Mouse (Mus musculus): ENCODE measurements at regions not wholly inside any gene's neighbourhood (a gene's known extent, or its start where the extent isn't known, plus 50 kb on each side); places are given as distances from the start of the nearest gene placed in this dataset.
A peak's percentile ranks its signal among the peaks of the same experiment; 100 is the strongest.

DNA sequence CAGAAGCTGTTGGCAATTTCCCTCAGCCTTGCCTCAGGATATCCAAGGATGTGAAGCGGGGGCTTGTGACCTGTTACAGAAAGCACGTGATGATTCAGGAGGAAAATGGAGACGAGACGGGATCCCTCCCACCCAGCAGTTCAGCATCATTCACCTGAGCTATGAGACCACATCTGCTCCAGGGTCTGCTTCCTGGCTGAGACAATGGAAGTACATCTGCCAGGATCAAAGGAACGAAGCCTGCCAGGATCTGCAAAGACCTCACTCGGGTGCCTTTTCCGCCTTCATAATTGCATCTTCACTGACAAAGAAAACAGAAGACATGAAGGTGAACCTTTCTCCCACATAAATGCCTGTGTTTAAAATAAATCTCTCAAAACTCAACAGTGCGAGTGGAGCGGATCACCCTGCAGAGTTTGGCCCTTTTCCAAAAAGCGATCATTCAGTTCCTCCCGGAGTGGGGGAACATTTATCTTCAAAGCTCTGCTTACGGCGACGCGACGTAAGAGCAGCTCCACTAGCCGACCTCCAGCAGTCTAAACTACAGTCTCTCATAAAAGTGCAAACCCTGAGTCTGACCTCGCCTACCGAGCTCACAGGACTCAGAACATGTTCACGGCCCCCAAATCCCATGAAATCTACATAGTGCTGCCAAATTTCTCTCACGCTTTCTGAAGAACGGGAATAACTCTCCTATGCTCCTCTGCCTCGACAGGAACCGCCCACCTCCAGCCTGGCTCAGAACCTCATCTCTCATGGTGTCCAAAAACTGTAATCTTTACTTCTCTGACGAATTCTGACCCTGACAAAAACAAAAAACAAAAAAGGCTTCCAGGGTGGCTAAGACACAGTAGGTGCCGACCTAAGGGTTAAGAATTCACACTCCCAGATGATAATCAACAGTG is 117.0 kb downstream of the Setd4 start:
- Histone ChIP-seq H3K27ac (no peak overlapping the region), H3K27me3 (no peaks in the 10 kb centered on the region), H3K36me3 (ENCODE audit: poor library complexity, severe bottlenecking) (no peaks in the 10 kb centered on the region), H3K4me3 (no peak overlapping the region), H3K4me2 (no peak overlapping the region), H3K9ac (no peak overlapping the region), H3K9me3 (replicated peaks) (no peaks in the 10 kb centered on the region), H3K4me1 (no peaks in the 10 kb centered on the region)
- no peak for ATAC-seq
- WGBS, result 72% methylated on average over 26 of the region's 26 CpGs

DNA sequence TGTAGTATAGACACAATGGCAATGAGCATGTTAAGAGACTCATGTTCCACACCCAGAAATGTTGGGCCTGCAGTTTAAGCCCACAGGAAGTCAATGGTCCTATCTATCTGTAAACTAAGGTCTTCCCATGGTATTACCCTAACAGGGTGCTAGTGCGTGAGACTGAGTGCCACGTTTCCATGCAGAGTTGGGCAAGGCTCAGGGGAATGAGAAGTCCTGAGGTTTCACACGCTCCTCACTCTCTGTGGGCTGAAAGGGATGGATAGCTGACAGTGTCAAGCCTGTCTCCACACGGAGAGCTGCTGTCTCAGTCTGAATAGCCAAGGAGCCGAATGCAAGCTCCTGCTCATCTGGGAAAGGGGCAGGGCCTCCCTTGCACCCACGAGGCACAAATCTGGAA is 133.9 kb downstream of the Setd4 start:
- H3K27ac ChIP-seq, result no peak overlapping the region
- no peak for ATAC-seq
- 83% methylated on average over 6 of the region's 6 CpGs for WGBS
- H3K4me3 ChIP-seq, result no peak overlapping the region
- H3K36me3 ChIP-seq (ENCODE audit: poor library complexity, severe bottlenecking), result no peaks in the 10 kb centered on the region
- no peak overlapping the region for H3K9ac ChIP-seq
- H3K9me3 ChIP-seq (replicated peaks), result peaks cover 7% of the 10 kb centered on the region
- no peaks in the 10 kb centered on the region for H3K27me3 ChIP-seq
- H3K4me1 ChIP-seq, result no peaks in the 10 kb centered on the region
- no peak overlapping the region for H3K4me2 ChIP-seq

DNA sequence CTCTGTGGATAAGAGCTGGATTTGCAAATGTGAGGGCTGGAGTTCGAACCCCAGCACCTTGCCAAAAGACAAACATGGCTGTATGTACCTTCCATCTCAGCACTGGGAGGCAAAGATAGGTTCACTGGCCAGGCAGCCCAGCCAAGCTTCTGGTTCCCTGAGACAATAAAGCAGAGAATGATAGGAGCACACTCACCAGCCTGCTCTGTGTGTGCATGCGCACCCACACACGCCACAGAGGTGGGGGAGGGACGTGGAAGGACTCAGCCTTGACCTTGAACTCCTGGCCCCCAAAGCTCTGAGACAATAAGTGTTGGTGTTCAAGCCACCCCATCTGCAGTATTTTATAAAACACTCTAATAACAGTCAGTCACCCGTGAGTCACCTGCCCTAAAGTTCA is 138.1 kb downstream of the Setd4 start:
- WGBS, result 87% methylated on average over 5 of the region's 5 CpGs
- Histone ChIP-seq H3K9me3 (replicated peaks) (no peaks in the 10 kb centered on the region), H3K27me3 (no peaks in the 10 kb centered on the region), H3K4me3 (no peak overlapping the region), H3K36me3 (ENCODE audit: poor library complexity, severe bottlenecking) (no peaks in the 10 kb centered on the region), H3K9ac (no peak overlapping the region), H3K4me2 (no peak overlapping the region), H3K27ac (no peak overlapping the region), H3K4me1 (no peaks in the 10 kb centered on the region)
- ATAC-seq, result no peak

DNA sequence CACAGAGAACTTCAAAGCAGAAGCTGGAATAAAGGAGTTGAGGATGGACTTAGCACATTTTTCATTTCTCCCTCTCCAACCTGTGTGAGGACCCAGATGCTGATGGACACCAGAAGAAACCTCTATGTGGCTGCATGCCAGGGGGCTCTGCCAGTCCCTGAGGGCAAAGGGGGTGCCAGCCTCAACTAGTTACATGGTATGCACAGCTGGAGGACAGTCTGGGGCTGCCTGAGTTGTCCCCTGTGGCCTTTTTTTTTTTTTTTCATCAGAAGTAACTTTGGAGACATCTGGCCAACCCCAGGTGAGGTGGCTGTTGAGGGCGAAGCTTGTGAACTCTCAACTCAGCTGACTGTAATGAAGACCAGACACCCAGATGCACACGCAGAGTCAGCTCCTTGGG is 139.0 kb downstream of the Setd4 start:
- Histone ChIP-seq H3K4me3 (no peak overlapping the region), H3K36me3 (ENCODE audit: poor library complexity, severe bottlenecking) (no peaks in the 10 kb centered on the region)

DNA sequence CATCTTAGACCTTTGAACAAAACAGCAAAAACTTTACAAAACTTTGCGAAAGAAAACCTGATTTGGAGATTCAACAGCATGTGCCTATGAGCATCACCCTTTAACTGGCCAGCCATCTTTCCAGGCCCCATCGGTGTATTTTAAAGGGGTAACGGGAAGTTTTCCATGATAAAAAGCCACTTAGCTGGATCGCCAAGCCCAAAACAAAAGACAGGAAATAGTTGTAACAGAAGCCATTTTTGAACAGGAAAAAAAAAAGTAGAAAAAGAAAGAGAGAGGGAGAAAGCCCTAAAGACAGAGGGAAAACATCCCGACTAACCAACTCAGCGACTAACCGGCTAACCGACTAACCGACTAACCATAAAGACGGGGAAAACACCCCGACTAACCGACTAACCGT is 140.5 kb downstream of the Setd4 start:
- Histone ChIP-seq H3K4me1 (peaks cover 12% of the 10 kb centered on the region), H3K27ac (no peak overlapping the region), H3K9me3 (replicated peaks) (no peaks in the 10 kb centered on the region), H3K36me3 (ENCODE audit: poor library complexity, severe bottlenecking) (no peaks in the 10 kb centered on the region), H3K9ac (no peak overlapping the region), H3K4me3 (no peak overlapping the region), H3K4me2 (no peak overlapping the region), H3K27me3 (no peaks in the 10 kb centered on the region)
- WGBS, result 86% methylated on average over 13 of the region's 13 CpGs
- ATAC-seq, result no peak

More for the DNA sequence above, 139.0 kb downstream of the Setd4 start:
- H3K4me2 ChIP-seq, result no peak overlapping the region
- H3K4me1 ChIP-seq, result no peaks in the 10 kb centered on the region
- no peaks in the 10 kb centered on the region for H3K27me3 ChIP-seq
- H3K9ac ChIP-seq, result no peak overlapping the region
- WGBS, result 69% methylated on average over 2 of the region's 2 CpGs
- H3K9me3 ChIP-seq (replicated peaks), result no peaks in the 10 kb centered on the region
- no peak for ATAC-seq
- H3K27ac ChIP-seq, result no peak overlapping the region

- H3K4me3 ChIP-seq, result no peak overlapping the region
- no peaks in the 10 kb centered on the region for H3K9me3 ChIP-seq (replicated peaks)
- H3K9ac ChIP-seq, result no peak overlapping the region
- H3K27me3 ChIP-seq, result no peaks in the 10 kb centered on the region
- 57% methylated on average over 8 of the region's 8 CpGs for WGBS
- H3K27ac ChIP-seq, result no peak overlapping the region
- H3K36me3 ChIP-seq (ENCODE audit: poor library complexity, severe bottlenecking), result no peaks in the 10 kb centered on the region
- H3K4me2 ChIP-seq, result no peak overlapping the region
- no peak for ATAC-seq
- H3K4me1 ChIP-seq, result peaks cover 12% of the 10 kb centered on the region
These were observed 141.6 kb downstream of the Setd4 start for GRCm38 (mm10) chr16:93462286-93462610.

- no peaks in the 10 kb centered on the region for H3K27me3 ChIP-seq
- no peak overlapping the region for H3K27ac ChIP-seq
- no peaks in the 10 kb centered on the region for H3K36me3 ChIP-seq (ENCODE audit: poor library complexity, severe bottlenecking)
- 89% methylated on average over 27 of the region's 27 CpGs for whole genome bisulfite sequencing
- no peak overlapping the region for H3K9ac ChIP-seq
- no peaks in the 10 kb centered on the region for H3K9me3 ChIP-seq (replicated peaks)
- H3K4me1 ChIP-seq, result peaks cover 12% of the 10 kb centered on the region
- no peak overlapping the region for H3K4me2 ChIP-seq
- H3K4me3 ChIP-seq, result no peak overlapping the region
- no peak for ATAC-seq
These were observed 142.2 kb downstream of the Setd4 start for GRCm38 (mm10) chr16:93461406-93462285.

DNA sequence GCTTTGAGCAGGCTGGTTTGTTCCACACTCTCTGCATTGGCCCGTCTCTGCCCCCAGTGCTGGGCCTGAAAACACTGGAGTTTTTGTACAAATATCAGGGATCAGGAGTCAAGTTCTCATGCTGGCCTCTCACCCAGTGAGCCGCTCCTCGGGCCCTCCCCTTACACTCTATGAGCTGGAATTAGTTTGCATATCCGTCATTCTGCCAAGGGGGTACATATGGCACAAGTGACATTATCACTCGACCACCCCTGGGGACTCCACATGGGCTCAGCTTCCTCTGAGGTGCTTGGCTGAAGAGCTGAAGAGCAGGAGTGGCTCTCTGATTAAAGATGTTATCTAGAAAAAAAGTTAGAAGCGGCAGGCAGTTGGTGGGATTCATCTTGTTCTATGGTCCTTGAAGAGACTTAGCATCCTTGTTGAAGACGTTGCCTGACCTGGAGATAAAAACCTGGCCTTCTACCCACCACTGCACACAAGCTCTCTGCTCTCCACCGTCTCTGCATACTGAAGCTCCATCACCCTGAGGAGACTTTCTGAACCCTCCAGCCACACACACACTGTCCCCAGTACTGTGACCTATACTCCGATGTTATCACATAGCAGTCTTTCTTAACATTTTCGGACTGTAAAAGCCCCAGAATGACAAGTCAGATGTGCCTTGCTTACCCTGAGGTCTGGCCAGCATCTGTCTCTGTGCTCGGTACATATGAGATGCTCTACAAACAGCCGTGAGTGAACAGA is 144.2 kb downstream of the Setd4 start:
- Histone ChIP-seq H3K9ac (no peak overlapping the region), H3K36me3 (ENCODE audit: poor library complexity, severe bottlenecking) (no peaks in the 10 kb centered on the region), H3K4me1 (peaks cover 12% of the 10 kb centered on the region), H3K27me3 (no peaks in the 10 kb centered on the region), H3K4me3 (no peak overlapping the region), H3K4me2 (peak overlapping the region; percentile 34; the same call in 1 of the 2 replicates), H3K27ac (no peak overlapping the region), H3K9me3 (replicated peaks) (no peaks in the 10 kb centered on the region)
- ATAC-seq, result peak; percentile 48; the same call in 1 of the 2 replicates
- 62% methylated on average over 12 of the region's 12 CpGs for WGBS

DNA sequence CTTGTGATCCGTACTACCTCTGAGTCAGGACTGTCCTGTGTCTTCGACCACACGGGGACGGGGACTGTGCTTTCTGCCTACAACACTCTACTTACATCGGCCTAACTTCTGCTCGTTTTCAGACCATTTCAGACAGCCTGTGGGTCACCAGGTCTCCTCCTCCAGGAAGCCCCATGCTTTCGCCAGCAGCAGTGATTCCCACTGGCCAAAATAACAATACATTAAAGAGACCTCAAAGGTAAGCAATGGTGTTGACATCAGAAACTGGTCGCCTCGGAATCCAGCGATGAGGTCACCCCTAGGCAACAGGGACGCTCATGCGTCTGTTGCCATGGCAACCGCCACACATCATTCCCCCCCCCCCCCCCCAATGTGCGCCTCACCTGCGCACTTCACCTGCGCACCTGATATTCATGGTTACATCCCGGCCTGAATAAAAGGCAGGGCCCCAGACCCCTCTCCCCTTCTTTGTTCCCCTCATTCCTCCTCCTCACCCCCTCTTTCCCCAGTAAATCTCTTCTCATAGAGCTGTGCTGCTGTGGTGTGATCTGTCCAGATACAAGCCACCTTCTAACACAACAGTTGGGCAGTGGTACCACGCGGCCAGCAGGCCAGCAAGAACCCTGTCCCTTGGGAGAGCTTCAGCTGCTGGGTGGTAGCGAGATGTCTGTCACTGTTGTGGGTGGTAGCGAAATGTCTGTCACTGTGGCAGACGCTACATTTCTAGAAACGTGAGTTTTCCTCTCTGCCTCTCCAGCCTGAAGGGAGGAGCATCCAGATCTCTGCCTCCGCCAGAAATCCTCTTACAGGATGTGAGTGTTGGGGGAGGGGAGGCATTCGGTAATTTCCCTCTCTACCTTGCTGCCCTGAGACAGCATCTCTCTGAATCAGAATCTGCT is 145.0 kb downstream of the Setd4 start:
- Histone ChIP-seq H3K9ac (no peak overlapping the region), H3K4me3 (no peak overlapping the region), H3K4me1 (peaks cover 12% of the 10 kb centered on the region), H3K27ac (peak overlapping the region; percentile 40; the same call in 1 of the 2 replicates), H3K9me3 (replicated peaks) (no peaks in the 10 kb centered on the region), H3K36me3 (ENCODE audit: poor library complexity, severe bottlenecking) (no peaks in the 10 kb centered on the region), H3K4me2 (peak overlapping the region; percentile 34), H3K27me3 (0 out of 2 replicates have a peak, but pooled peaks cover under 1% of the 10 kb centered on the region)
- peak; percentile 77 for ATAC-seq
- WGBS, result 43% methylated on average over 25 of the region's 25 CpGs

- Histone ChIP-seq H3K9ac (no peak overlapping the region), H3K4me3 (no peak overlapping the region), H3K36me3 (ENCODE audit: poor library complexity, severe bottlenecking) (no peaks in the 10 kb centered on the region), H3K27me3 (0 out of 2 replicates have a peak, but pooled peaks cover 6% of the 10 kb centered on the region), H3K4me1 (peaks cover 12% of the 10 kb centered on the region), H3K4me2 (no peak overlapping the region), H3K27ac (no peak overlapping the region), H3K9me3 (replicated peaks) (no peaks in the 10 kb centered on the region)
- 89% methylated on average over 20 of the region's 20 CpGs for WGBS
- ATAC-seq, result no peak
These were observed 145.8 kb downstream of the Setd4 start for GRCm38 (mm10) chr16:93458011-93458585.

All from forebrain, embryonic 13.5 days (tissue).